Mouse (Mus musculus): ENCODE results near the gene Olfr1413.

DNA sequence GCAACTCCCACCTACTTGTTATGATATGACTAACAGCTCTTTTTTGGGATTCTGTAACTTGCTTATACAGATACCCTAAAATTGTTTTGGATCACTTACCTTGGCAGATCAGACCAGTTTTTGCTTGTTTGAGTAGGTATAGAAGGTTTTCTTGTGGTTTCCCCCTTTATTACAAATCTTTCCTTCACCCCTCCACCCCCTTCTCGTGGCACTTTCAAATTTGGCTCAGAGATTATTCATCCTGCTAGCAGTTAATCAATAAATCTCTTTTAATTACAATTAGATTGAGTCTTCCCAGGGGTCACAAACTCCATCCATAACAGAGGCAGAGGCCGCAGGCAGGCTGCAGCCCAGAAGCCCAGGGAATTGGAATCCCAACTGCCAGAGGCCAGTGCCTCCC is 46.4 kb downstream of the Olfr1413 start, which contains the start of gene Olfr12:
- TF ChIP-seq CTCF (IDR thresholded peaks at IDR 0.05; ENCODE audit: extremely low read depth, insufficient read depth, low read length) (no peak), POLR2A (IDR thresholded peaks at IDR 0.05; ENCODE audit: extremely low read depth, insufficient read depth, low read length) (no peak)

Data from cortical plate, adult 2 months (tissue).